21 mouse cellular contexts compared by ENCODE assay signal in the genomic region with DNA sequence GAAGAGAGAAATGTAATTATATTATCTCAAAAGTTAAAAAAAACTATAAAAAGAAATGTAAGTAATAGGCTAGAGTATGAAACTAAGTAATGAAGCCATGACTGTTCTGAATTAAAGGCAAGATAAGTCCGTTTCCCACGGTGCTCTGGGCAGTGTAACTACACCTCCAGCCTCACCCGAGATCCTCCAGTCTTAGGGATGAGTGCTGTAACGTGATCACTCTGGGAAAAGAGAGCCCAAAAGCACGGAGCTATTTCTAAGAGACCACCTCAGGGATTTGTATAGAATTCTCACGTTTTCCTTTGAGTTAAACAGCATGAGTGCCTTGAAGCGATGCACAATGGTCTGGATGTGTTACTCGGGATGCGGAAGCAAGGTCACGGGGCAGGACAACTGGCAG. TPM values are rescaled to one million over a fixed set of nuclear protein-coding genes. Genes with fewer than 3 reads are reported as not detected.
A peak's percentile ranks its signal among the peaks of the same experiment; 100 is the strongest.
DNase-seq lines count a peak whose midpoint lies in the region; ATAC-seq and TF ChIP-seq lines count a peak whose summit lies in the region.
"Had no signal": no experiment of that assay in that cellular context is flagged by ENCODE, and none has a peak within 500 bp of the region (broad histone marks: within the 10 kb centered on the region; RNA-seq: fewer than 3 reads in every experiment).

No protein-coding gene starts in this region.

- no peak for TF ChIP-seq CTCF in hindbrain, postnatal 0 days (IDR thresholded peaks at IDR 0.05; ENCODE audit: low read depth)
- TF ChIP-seq CTCF in left cerebral cortex, adult 2 months (IDR thresholded peaks at IDR 0.05): no peak

- no peak overlapping the region for H3K4me3 ChIP-seq in hindbrain, embryonic 13.5 days
- H3K4me3 ChIP-seq in hindbrain, postnatal 0 days (ENCODE audit: low read length): no peak overlapping the region
- H3K4me3 ChIP-seq in neural tube, embryonic 12.5 days: no peak overlapping the region
- no peak overlapping the region for H3K4me3 ChIP-seq in embryonic facial prominence, embryonic 13.5 days
- no peak overlapping the region for H3K4me3 ChIP-seq in neural tube, embryonic 15.5 days (replicated peaks)
- no peak overlapping the region for H3K4me3 ChIP-seq in left cerebral cortex, adult 2 months
- H3K4me3 ChIP-seq: heart, embryonic 15.5 days had no signal

- H3K36me3 ChIP-seq in hindbrain, embryonic 13.5 days: no peaks in the 10 kb centered on the region
- H3K36me3 ChIP-seq in hindbrain, postnatal 0 days (ENCODE audit: insufficient read depth, low read length): no peaks in the 10 kb centered on the region
- no peaks in the 10 kb centered on the region for H3K36me3 ChIP-seq in neural tube, embryonic 12.5 days
- H3K36me3 ChIP-seq in embryonic facial prominence, embryonic 13.5 days: no peaks in the 10 kb centered on the region
- H3K36me3 ChIP-seq in neural tube, embryonic 15.5 days: no peaks in the 10 kb centered on the region
- H3K36me3 ChIP-seq: heart, embryonic 15.5 days had no signal

- ATAC-seq in hindbrain, embryonic 13.5 days (ENCODE audit: low FRiP score): no peak
- ATAC-seq in hindbrain, postnatal 0 days: no peak
- no peak for ATAC-seq in neural tube, embryonic 12.5 days (ENCODE audit: low FRiP score, low read depth)
- ATAC-seq in embryonic facial prominence, embryonic 13.5 days (ENCODE audit: insufficient number of reproducible peaks, insufficient read depth, low FRiP score, low TSS enrichment, low read depth): no peak
- no peak for ATAC-seq in neural tube, embryonic 15.5 days (ENCODE audit: low FRiP score)
- ATAC-seq: forebrain, embryonic 16.5 days; intestine, postnatal 0 days; lung, postnatal 0 days had no signal

- H3K27ac ChIP-seq in hindbrain, embryonic 13.5 days: no peak overlapping the region
- no peak overlapping the region for H3K27ac ChIP-seq in hindbrain, postnatal 0 days
- no peak overlapping the region for H3K27ac ChIP-seq in neural tube, embryonic 12.5 days
- H3K27ac ChIP-seq in embryonic facial prominence, embryonic 13.5 days: no peak overlapping the region
- H3K27ac ChIP-seq in neural tube, embryonic 15.5 days (replicated peaks): no peak overlapping the region
- no peak overlapping the region for H3K27ac ChIP-seq in left cerebral cortex, adult 2 months
- H3K27ac ChIP-seq: heart, embryonic 15.5 days had no signal

- DNase-seq in hindbrain, postnatal 0 days (ENCODE audit: low spot score): no peak
- no peak for DNase-seq in neural tube, embryonic 10.5 days (ENCODE audit: extremely low spot score, low spot score)
- DNase-seq in left cerebral cortex, adult 2 months (ENCODE audit: extremely low spot score in 1 of 2, low spot score in 2 of 2): no peak
- DNase-seq: adrenal gland, postnatal 14 days; cerebellum, adult 9-11 months; gastrocnemius, postnatal 10 days; heart, adult 18-20 months; heart, postnatal 4 days; liver; thymus, postnatal 25 days had no signal

- no peaks in the 10 kb centered on the region for H3K4me1 ChIP-seq in hindbrain, embryonic 13.5 days (replicated peaks)
- no peaks in the 10 kb centered on the region for H3K4me1 ChIP-seq in hindbrain, postnatal 0 days (ENCODE audit: insufficient read depth, low read length)
- H3K4me1 ChIP-seq in neural tube, embryonic 12.5 days: no peaks in the 10 kb centered on the region
- peaks cover 9% of the 10 kb centered on the region for H3K4me1 ChIP-seq in embryonic facial prominence, embryonic 13.5 days
- no peaks in the 10 kb centered on the region for H3K4me1 ChIP-seq in neural tube, embryonic 15.5 days
- H3K4me1 ChIP-seq: heart, embryonic 15.5 days had no signal

- H3K9ac ChIP-seq in hindbrain, embryonic 13.5 days: no peak overlapping the region
- no peak overlapping the region for H3K9ac ChIP-seq in hindbrain, postnatal 0 days (replicated peaks; ENCODE audit: low read length)
- no peak overlapping the region for H3K9ac ChIP-seq in neural tube, embryonic 12.5 days
- H3K9ac ChIP-seq in embryonic facial prominence, embryonic 13.5 days: no peak overlapping the region
- no peak overlapping the region for H3K9ac ChIP-seq in neural tube, embryonic 15.5 days (replicated peaks)
- H3K9ac ChIP-seq: heart, embryonic 15.5 days had no signal

- no peaks in the 10 kb centered on the region for H3K9me3 ChIP-seq in hindbrain, embryonic 13.5 days
- 0 out of 2 replicates have a peak, but pooled peaks cover 3% of the 10 kb centered on the region for H3K9me3 ChIP-seq in hindbrain, postnatal 0 days (ENCODE audit: low read length)
- peaks cover 3% of the 10 kb centered on the region; the same call in 1 of the 2 replicates for H3K9me3 ChIP-seq in neural tube, embryonic 12.5 days
- H3K9me3 ChIP-seq in embryonic facial prominence, embryonic 13.5 days: peaks cover 3% of the 10 kb centered on the region; the same call in 1 of the 2 replicates
- no peaks in the 10 kb centered on the region for H3K9me3 ChIP-seq in neural tube, embryonic 15.5 days (replicated peaks)
- H3K9me3 ChIP-seq: heart, embryonic 15.5 days had no signal

- H3K4me2 ChIP-seq in hindbrain, embryonic 13.5 days: peak overlapping the region; percentile 21; the same call in 1 of the 2 replicates
- no peak overlapping the region for H3K4me2 ChIP-seq in hindbrain, postnatal 0 days (ENCODE audit: low read depth, low read length)
- 0 out of 2 replicates have a peak overlapping the region, but pooled peaks have one; percentile 15 for H3K4me2 ChIP-seq in neural tube, embryonic 12.5 days (replicated peaks)
- H3K4me2 ChIP-seq in embryonic facial prominence, embryonic 13.5 days: peak overlapping the region; percentile 28
- peak overlapping the region; percentile 6; the same call in 1 of the 2 replicates for H3K4me2 ChIP-seq in neural tube, embryonic 15.5 days
- H3K4me2 ChIP-seq: heart, embryonic 15.5 days; midbrain, embryonic 11.5 days had no signal

- H3K27me3 ChIP-seq in hindbrain, embryonic 13.5 days: no peaks in the 10 kb centered on the region
- no peaks in the 10 kb centered on the region for H3K27me3 ChIP-seq in hindbrain, postnatal 0 days (ENCODE audit: insufficient read depth, low read length)
- H3K27me3 ChIP-seq in neural tube, embryonic 12.5 days (replicated peaks): no peaks in the 10 kb centered on the region; the same call in 1 of the 2 replicates
- peaks cover 4% of the 10 kb centered on the region for H3K27me3 ChIP-seq in embryonic facial prominence, embryonic 13.5 days
- H3K27me3 ChIP-seq in neural tube, embryonic 15.5 days (replicated peaks): no peaks in the 10 kb centered on the region
- H3K27me3 ChIP-seq: heart, embryonic 15.5 days had no signal

- WGBS in hindbrain, embryonic 13.5 days: 54% methylated on average over 10 of the region's 10 CpGs
- WGBS in hindbrain, postnatal 0 days: 49% methylated on average over 10 of the region's 10 CpGs
- WGBS in neural tube, embryonic 12.5 days: 56% methylated on average over 10 of the region's 10 CpGs
- WGBS in embryonic facial prominence, embryonic 13.5 days: 30% methylated on average over 10 of the region's 10 CpGs
- WGBS in neural tube, embryonic 15.5 days: 50% methylated on average over 10 of the region's 10 CpGs

- intact Hi-C loops in left cerebral cortex, adult 2 months (cut with DNase I): no loop called here

RNA-seq across cellular contexts. Expression of a gene that starts 46.5 kb away (rescaled TPM):
- polyA plus RNA-seq in hindbrain, embryonic 13.5 days (2015; fragmentation: Nextera tagmentation; extraction: Ambion mirVana): 0.10 TPM in 1 of 2 replicates, not detected in the other
- total RNA-seq in hindbrain, postnatal 0 days (2014; rRNA removed): 0.21 TPM in 1 of 2 replicates, not detected in the other
- 0.33 and 0.35 TPM in 2 replicates for polyA plus RNA-seq in hindbrain, postnatal 0 days (2015; fragmentation: Nextera tagmentation; extraction: Ambion mirVana)
- 0.13 TPM in 1 of 2 replicates, not detected in the other for polyA plus RNA-seq in neural tube, embryonic 12.5 days (2016; fragmentation: Nextera tagmentation; extraction: Ambion mirVana)
- polyA plus RNA-seq in embryonic facial prominence, embryonic 13.5 days (2015; fragmentation: Nextera tagmentation; extraction: Ambion mirVana): 0.07 and 0.11 TPM in 2 replicates
- 0.13 and 2.5 TPM in 2 replicates for polyA plus RNA-seq in neural tube, embryonic 15.5 days (2015; fragmentation: Nextera tagmentation; extraction: Ambion mirVana)
- under 1 TPM; 0.26 to 0.66 TPM for total RNA-seq in left cerebral cortex, adult 2 months (2021)
- total RNA-seq: adrenal gland, postnatal 14 days; gastrocnemius, postnatal 10 days had no signal
- polyA plus RNA-seq: midbrain, embryonic 11.5 days; neural tube, embryonic 11.5 days had no signal

RNA-seq across cellular contexts. Expression of a gene that starts 58.5 kb away (rescaled TPM):
- polyA plus RNA-seq in hindbrain, embryonic 13.5 days (2015; fragmentation: Nextera tagmentation; extraction: Ambion mirVana): 0.48 and 0.58 TPM in 2 replicates
- total RNA-seq in hindbrain, postnatal 0 days (2014; rRNA removed): 0.07 and 0.31 TPM in 2 replicates
- 0.60 and 1.3 TPM in 2 replicates for polyA plus RNA-seq in hindbrain, postnatal 0 days (2015; fragmentation: Nextera tagmentation; extraction: Ambion mirVana)
- 0.45 and 0.76 TPM in 2 replicates for polyA plus RNA-seq in neural tube, embryonic 12.5 days (2016; fragmentation: Nextera tagmentation; extraction: Ambion mirVana)
- 1.9 and 3.5 TPM in 2 replicates for polyA plus RNA-seq in embryonic facial prominence, embryonic 13.5 days (2015; fragmentation: Nextera tagmentation; extraction: Ambion mirVana)
- 0.52 and 4.1 TPM in 2 replicates for polyA plus RNA-seq in neural tube, embryonic 15.5 days (2015; fragmentation: Nextera tagmentation; extraction: Ambion mirVana)
- not detected for total RNA-seq in left cerebral cortex, adult 2 months (2021)
- total RNA-seq: heart, adult 18-20 months; layer of hippocampus, postnatal 10 days had no signal
- polyA plus RNA-seq: forebrain, embryonic 16.5 days had no signal
